Mouse (Mus musculus): Measurements from ENCODE around the gene Smad1. TPM values are rescaled to one million over a fixed set of nuclear protein-coding genes. Genes with fewer than 3 reads are reported as not detected.
A peak's percentile ranks its signal among the peaks of the same experiment; 100 is the strongest.

The Smad1 gene
- polyA plus RNA-seq, 1 experiment from 2014 or later, result 62.9 TPM

- Histone ChIP-seq H3K27ac (replicated peaks) (no peak overlapping the region), H3K36me3 (no peaks in the 10 kb centered on the region), H3K9ac (no peak overlapping the region), H3K9me3 (no peaks in the 10 kb centered on the region), H3K4me3 (no peak overlapping the region), H3K4me2 (no peak overlapping the region), H3K27me3 (no peaks in the 10 kb centered on the region), H3K4me1 (replicated peaks) (0 out of 2 replicates have a peak, but pooled peaks cover 3% of the 10 kb centered on the region)
- WGBS, result 72% methylated on average over 7 of the region's 7 CpGs
- no peak for ATAC-seq (ENCODE audit: low FRiP score, low read depth)
Measured at GRCm38 (mm10) chr8:79323121-79323520, 76.2 kb downstream of the Smad1 start.

GRCm38 (mm10) chr8:79310801-79311200 is 88.5 kb downstream of the Smad1 start:
- H3K9me3 ChIP-seq, result no peaks in the 10 kb centered on the region
- 66% methylated on average over 2 of the region's 2 CpGs for WGBS
- H3K4me3 ChIP-seq, result no peak overlapping the region
- no peaks in the 10 kb centered on the region for H3K36me3 ChIP-seq
- no peak overlapping the region for H3K9ac ChIP-seq
- no peaks in the 10 kb centered on the region for H3K4me1 ChIP-seq (replicated peaks)
- H3K27ac ChIP-seq (replicated peaks), result no peak overlapping the region
- H3K27me3 ChIP-seq, result no peaks in the 10 kb centered on the region
- no peak for ATAC-seq (ENCODE audit: low FRiP score, low read depth)
- no peak overlapping the region for H3K4me2 ChIP-seq

GRCm38 (mm10) chr8:79305941-79306340 is 93.4 kb downstream of the Smad1 start:
- Histone ChIP-seq H3K4me3 (no peak overlapping the region), H3K4me2 (no peak overlapping the region), H3K9me3 (no peaks in the 10 kb centered on the region), H3K36me3 (no peaks in the 10 kb centered on the region), H3K9ac (no peak overlapping the region), H3K27me3 (no peaks in the 10 kb centered on the region), H3K4me1 (replicated peaks) (no peaks in the 10 kb centered on the region), H3K27ac (replicated peaks) (no peak overlapping the region)
- 76% methylated on average over 5 of the region's 5 CpGs for WGBS
- no peak for ATAC-seq (ENCODE audit: low FRiP score, low read depth)

- WGBS, result 83% methylated on average over 3 of the region's 3 CpGs
- H3K27ac ChIP-seq (replicated peaks), result no peak overlapping the region
Measured at GRCm38 (mm10) chr8:79301548-79301947, 97.8 kb downstream of the Smad1 start.

GRCm38 (mm10) chr8:79299704-79300103 is 99.6 kb downstream of the Smad1 start:
- Histone ChIP-seq H3K9ac (no peak overlapping the region), H3K36me3 (no peaks in the 10 kb centered on the region), H3K4me1 (replicated peaks) (peaks cover 7% of the 10 kb centered on the region), H3K9me3 (no peaks in the 10 kb centered on the region), H3K4me3 (no peak overlapping the region), H3K27me3 (no peaks in the 10 kb centered on the region), H3K27ac (replicated peaks) (no peak overlapping the region), H3K4me2 (no peak overlapping the region)
- ATAC-seq (ENCODE audit: low FRiP score, low read depth), result no peak
- 91% methylated on average over 5 of the region's 5 CpGs for WGBS

More at GRCm38 (mm10) chr8:79301548-79301947, 97.8 kb downstream of the Smad1 start:
- Histone ChIP-seq H3K9me3 (no peaks in the 10 kb centered on the region), H3K4me1 (replicated peaks) (no peaks in the 10 kb centered on the region), H3K27me3 (no peaks in the 10 kb centered on the region), H3K36me3 (no peaks in the 10 kb centered on the region), H3K4me2 (no peak overlapping the region), H3K4me3 (no peak overlapping the region), H3K9ac (no peak overlapping the region)
- ATAC-seq (ENCODE audit: low FRiP score, low read depth), result no peak

GRCm38 (mm10) chr8:79297763-79298162 is 101.6 kb downstream of the Smad1 start:
- Histone ChIP-seq H3K9me3 (no peaks in the 10 kb centered on the region), H3K4me2 (no peak overlapping the region), H3K27me3 (no peaks in the 10 kb centered on the region), H3K4me1 (replicated peaks) (peaks cover 19% of the 10 kb centered on the region), H3K36me3 (no peaks in the 10 kb centered on the region), H3K27ac (replicated peaks) (no peak overlapping the region), H3K9ac (no peak overlapping the region), H3K4me3 (no peak overlapping the region)
- WGBS, result 27% methylated on average over 3 of the region's 3 CpGs
- no peak for ATAC-seq (ENCODE audit: low FRiP score, low read depth)

GRCm38 (mm10) chr8:79295276-79296105 is 103.8 kb downstream of the Smad1 start:
- Histone ChIP-seq H3K27me3 (no peaks in the 10 kb centered on the region), H3K9me3 (no peaks in the 10 kb centered on the region), H3K36me3 (no peaks in the 10 kb centered on the region), H3K4me3 (peak overlapping the region; percentile 74), H3K27ac (replicated peaks) (peak overlapping the region; percentile 97), H3K9ac (peak overlapping the region; percentile 83), H3K4me1 (replicated peaks) (peaks cover 32% of the 10 kb centered on the region), H3K4me2 (peak overlapping the region; percentile 86)
- ATAC-seq (ENCODE audit: low FRiP score, low read depth), result no peak
- WGBS, result 16% methylated on average over 18 of the region's 18 CpGs

GRCm38 (mm10) chr8:79294610-79295275 is 104.6 kb downstream of the Smad1 start, which contains the start of gene Mmaa:
Gene Mmaa (minus strand): TSS chr8:79294937.
- under 1% methylated on average over 73 of the region's 74 CpGs for WGBS
- no peaks in the 10 kb centered on the region for H3K9me3 ChIP-seq
- no peaks in the 10 kb centered on the region for H3K27me3 ChIP-seq
- peak within 1 kb of the TSS; percentile 74 for H3K4me3 ChIP-seq
- peaks cover 32% of the 10 kb centered on the region for H3K4me1 ChIP-seq (replicated peaks)
- H3K9ac ChIP-seq, result peak within 1 kb of the TSS; percentile 83
- ATAC-seq (ENCODE audit: low FRiP score, low read depth), result peak; percentile 98
- H3K4me2 ChIP-seq, result peak within 1 kb of the TSS; percentile 86
- H3K27ac ChIP-seq (replicated peaks), result peak within 1 kb of the TSS; percentile 97
- no peaks in the 10 kb centered on the region for H3K36me3 ChIP-seq

- Histone ChIP-seq H3K27me3 (no peaks in the 10 kb centered on the region), H3K9ac (peak overlapping the region; percentile 83; the same call in 1 of the 2 replicates), H3K4me3 (peak overlapping the region; percentile 74), H3K36me3 (no peaks in the 10 kb centered on the region), H3K9me3 (no peaks in the 10 kb centered on the region), H3K27ac (replicated peaks) (peak overlapping the region; percentile 97), H3K4me1 (replicated peaks) (peaks cover 32% of the 10 kb centered on the region), H3K4me2 (peak overlapping the region; percentile 86)
- no peak for ATAC-seq (ENCODE audit: low FRiP score, low read depth)
- 68% methylated on average over 3 of the region's 3 CpGs for WGBS
Measured at GRCm38 (mm10) chr8:79293841-79294240, 105.5 kb downstream of the Smad1 start.

GRCm38 (mm10) chr8:79292712-79293264 is 106.5 kb downstream of the Smad1 start:
- H3K9me3 ChIP-seq, result no peaks in the 10 kb centered on the region
- H3K9ac ChIP-seq, result 0 out of 2 replicates have a peak overlapping the region, but pooled peaks have one; percentile 26
- peak overlapping the region; percentile 74; the same call in 1 of the 2 replicates for H3K4me3 ChIP-seq
- H3K4me2 ChIP-seq, result peak overlapping the region; percentile 86; the same call in 1 of the 2 replicates
- H3K4me1 ChIP-seq (replicated peaks), result peaks cover 32% of the 10 kb centered on the region
- 84% methylated on average over 3 of the region's 3 CpGs for WGBS
- no peaks in the 10 kb centered on the region for H3K27me3 ChIP-seq
- no peaks in the 10 kb centered on the region for H3K36me3 ChIP-seq
- no peak overlapping the region for H3K27ac ChIP-seq (replicated peaks)
- no peak for ATAC-seq (ENCODE audit: low FRiP score, low read depth)

GRCm38 (mm10) chr8:79289592-79289991 is 109.7 kb downstream of the Smad1 start:
- Histone ChIP-seq H3K9ac (no peak overlapping the region), H3K4me3 (no peak overlapping the region), H3K9me3 (no peaks in the 10 kb centered on the region), H3K4me1 (replicated peaks) (peaks cover 25% of the 10 kb centered on the region), H3K36me3 (no peaks in the 10 kb centered on the region), H3K4me2 (no peak overlapping the region), H3K27me3 (no peaks in the 10 kb centered on the region), H3K27ac (replicated peaks) (no peak overlapping the region)
- no peak for ATAC-seq (ENCODE audit: low FRiP score, low read depth)
- WGBS, result 71% methylated on average over 5 of the region's 5 CpGs

- WGBS, result 63% methylated on average over 2 of the region's 2 CpGs
- ATAC-seq (ENCODE audit: low FRiP score, low read depth), result no peak
- H3K9ac ChIP-seq, result no peak overlapping the region
Measured at GRCm38 (mm10) chr8:79288681-79289080, 110.6 kb downstream of the Smad1 start.

More at GRCm38 (mm10) chr8:79288681-79289080, 110.6 kb downstream of the Smad1 start:
- H3K9me3 ChIP-seq, result no peaks in the 10 kb centered on the region
- peaks cover 3% of the 10 kb centered on the region; the same call in 1 of the 2 replicates for H3K36me3 ChIP-seq
- H3K27me3 ChIP-seq, result no peaks in the 10 kb centered on the region
- no peak overlapping the region for H3K27ac ChIP-seq (replicated peaks)
- H3K4me3 ChIP-seq, result no peak overlapping the region
- peaks cover 22% of the 10 kb centered on the region for H3K4me1 ChIP-seq (replicated peaks)
- no peak overlapping the region for H3K4me2 ChIP-seq

All from hindbrain, embryonic 15.5 days (tissue).